Mouse (Mus musculus) induced T-regulatory cell, adult 2 months (primary cell): ENCODE results near the gene Map3k12.

ENCODE experiments used
- DNase-seq: peaks from one replicate; pipeline ENCODE4 v3.0.0-alpha.2; 2012; ENCODE audit warnings: low read depth

The Map3k12 gene

DNA sequence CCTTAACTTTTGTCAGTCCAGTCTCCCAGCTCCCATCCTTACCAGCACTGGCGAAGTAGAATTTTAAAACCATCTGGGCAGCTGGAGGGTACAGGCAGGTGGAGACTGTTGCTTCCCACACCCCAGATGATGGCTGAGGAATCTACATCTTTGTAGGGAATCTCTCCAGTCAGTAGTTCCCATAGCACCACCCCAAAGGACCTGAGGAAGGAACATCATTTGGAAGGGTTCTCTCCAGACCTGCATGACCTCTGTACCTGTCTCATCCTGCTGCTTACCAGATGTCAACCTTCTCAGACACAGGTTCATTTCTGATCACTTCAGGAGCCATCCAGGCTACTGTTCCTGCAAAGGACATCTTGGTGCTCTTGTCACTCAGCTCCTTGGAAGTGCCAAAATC is 13.4 kb downstream of the Map3k12 start, which contains the start of gene Gm10337:
Gm10337 (plus strand) TSS at position 276 of the 400 bp plus-strand sequence.
- DNase-seq: no peak

DNA sequence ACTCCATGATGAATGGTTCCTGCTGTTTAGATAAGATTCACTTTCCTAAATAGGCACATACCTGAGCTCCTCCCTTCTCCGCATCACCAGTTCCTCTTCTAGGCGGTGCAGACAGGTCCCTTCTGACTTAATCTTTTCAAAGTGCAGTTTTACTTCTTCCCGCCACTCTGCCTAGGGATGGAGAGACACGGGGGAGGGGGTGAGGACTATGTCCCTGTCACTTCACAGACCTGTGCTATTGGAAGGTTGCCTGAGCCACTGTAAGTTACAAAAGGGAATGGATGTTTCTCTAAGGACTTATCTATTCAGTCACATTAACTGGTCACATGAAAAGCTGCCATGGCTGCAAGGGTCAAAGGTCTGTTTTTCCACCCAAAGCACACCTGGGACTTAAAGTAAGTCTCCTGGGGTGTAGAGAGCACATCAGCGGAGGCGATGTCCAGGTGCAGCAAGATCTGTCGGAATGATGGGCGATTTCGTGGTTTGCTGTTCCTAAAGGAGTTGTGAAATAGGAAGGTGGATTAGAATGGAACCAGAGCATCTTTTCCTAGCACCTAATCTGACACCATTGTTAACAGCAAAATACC is 14.5 kb downstream of the Map3k12 start:
- no peak for DNase-seq

DNA sequence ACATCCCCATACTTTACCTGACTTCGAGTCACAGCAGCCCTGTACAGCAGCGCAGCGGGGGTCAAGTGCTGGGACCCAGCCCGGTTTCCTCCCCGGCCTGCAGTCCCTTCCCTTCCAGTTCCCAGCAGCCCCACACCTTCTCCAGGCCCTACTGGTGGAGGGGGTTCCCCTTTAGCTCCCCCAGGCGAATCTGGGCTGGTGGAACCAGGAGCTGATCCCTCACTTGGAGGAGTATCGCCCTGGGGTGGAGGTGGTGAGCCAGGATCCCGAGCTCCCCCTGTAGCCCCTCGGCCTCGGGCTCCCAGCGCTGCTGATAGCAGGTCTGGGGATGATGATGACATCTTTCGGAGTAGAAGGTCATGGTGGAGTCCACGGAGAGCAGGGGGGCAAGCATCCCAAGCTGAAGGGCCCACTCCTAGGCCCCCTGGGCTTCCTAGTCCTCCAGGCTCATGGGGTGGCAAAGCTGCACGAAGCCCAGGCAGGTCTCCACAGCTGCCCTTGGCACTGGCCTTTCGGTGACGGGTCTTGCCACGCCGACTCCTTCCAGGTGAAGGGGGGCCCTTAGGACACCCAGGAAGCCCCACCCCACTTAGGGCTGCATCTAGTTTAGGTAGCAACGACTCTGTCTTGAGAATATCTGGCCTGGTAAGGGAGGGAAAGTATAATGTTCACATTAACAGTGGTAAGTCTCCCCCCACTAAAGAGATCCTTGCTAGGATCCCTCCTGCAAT is 15.6 kb downstream of the Map3k12 start:
- DNase-seq: no peak

DNA sequence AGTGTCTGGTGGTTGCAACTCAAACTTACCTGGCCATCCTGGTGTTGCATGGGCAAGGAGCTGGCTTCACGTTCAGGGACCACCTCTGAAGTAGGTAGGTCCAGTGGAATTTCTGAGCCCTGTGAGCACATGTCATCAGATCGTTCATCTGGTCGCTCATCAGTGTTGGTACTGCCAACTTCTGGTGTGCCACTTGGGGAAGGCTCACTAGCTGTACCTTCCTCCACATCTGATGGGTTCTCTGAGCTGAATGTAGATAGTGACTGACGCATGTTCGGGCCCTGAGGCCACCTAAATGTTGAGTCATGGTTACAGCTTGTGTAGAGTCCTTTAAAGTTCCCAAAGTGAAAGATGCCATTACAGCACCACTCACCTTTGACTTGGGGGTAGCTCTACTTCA is 16.4 kb downstream of the Map3k12 start:
- no peak for DNase-seq

DNA sequence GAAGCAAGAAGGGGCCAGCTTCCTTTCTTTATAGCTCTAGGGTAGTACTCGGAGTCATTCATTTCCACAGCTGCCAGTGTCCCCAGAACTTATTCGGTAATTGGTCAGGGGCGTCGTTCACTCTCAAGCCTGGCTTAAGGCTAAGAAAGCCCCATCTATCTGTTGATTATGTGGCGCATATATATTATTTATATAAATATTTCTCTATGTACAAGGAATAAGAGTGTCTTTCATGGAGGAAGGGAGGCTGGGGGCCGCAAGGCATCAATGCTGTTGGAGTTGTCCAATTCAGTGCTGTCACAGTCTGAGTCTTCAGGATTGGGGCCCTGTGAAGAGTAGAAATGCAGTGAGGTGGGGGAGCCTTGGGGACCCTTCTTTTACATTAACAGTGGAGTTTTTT is 17.0 kb downstream of the Map3k12 start:
- no peak for DNase-seq

DNA sequence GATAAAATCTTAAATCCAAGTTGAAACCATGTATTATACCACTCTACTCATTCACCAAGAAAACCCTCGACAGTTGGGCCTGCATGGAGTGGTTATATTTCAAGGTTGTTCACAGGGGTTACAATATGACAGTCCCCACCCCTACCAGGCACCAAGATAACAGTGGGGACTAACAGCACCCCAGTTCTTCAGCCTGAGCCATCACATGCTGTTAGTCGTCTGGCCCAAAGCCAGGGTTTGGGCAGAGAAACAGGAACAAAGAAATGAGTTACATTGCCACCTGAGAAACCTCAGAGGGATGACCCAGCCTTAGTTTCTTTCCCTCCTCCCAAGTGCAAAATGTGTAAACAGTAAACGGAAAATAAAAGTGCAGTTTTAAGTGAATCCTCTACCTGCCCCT is 17.5 kb downstream of the Map3k12 start:
- no peak for DNase-seq

DNA sequence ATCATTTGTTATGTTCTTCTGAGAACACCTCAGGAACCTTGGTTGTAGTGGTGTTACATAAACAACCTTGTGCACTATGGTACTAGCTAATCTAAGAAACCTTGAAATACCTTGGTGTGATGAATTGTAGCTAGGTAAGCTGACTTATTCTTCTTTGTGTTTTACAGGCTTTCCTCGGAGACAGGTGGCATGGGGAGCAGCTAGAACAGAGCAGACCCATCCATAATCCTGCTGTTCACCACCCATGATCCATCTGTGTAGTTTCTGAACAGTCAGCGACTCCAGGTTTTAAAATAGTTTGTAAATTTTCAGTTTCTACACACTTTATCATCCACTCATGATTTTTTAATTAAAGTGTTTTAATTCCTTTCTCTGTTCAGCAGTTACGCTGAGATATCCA is 18.5 kb downstream of the Map3k12 start:
- no peak for DNase-seq

DNA sequence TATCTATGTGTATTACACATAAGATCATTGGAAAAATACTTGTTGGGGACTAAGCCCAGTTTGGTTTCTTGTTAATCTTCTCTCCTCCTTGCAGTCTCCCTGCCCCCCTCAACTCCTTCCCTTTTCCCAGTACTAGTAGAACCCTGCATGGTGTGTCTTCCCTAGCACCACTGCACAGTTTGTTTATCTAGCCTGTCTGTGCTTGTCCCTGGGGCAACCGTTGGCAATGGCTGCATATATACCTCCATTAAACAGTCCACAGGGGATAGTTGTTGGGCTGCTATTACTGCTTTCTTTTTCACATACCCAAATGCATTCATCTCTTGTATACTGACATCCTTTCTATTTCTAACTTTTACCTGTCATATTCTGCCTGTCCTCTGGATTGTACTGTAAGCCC is 29.2 kb downstream of the Map3k12 start:
- no peak for DNase-seq

DNA sequence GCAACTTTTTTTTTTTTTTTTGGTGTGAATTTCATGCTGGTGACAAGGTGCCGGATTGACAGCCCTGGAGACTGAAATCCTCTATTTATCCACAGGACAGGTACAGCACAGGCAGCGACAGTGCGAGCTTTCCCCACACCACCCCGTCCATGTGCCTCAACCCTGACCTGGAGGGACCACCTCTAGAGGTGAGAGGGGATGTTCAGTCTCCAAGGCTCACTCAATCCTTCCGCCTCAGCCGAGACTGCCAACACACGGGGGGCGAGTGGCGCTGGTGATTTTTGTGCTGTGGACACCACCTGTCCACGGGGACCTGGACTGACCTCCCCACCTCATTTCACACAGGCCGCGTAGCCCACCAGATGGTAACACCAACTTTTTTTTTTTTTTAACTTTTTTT is 31.0 kb downstream of the Map3k12 start:
- no peak for DNase-seq

DNA sequence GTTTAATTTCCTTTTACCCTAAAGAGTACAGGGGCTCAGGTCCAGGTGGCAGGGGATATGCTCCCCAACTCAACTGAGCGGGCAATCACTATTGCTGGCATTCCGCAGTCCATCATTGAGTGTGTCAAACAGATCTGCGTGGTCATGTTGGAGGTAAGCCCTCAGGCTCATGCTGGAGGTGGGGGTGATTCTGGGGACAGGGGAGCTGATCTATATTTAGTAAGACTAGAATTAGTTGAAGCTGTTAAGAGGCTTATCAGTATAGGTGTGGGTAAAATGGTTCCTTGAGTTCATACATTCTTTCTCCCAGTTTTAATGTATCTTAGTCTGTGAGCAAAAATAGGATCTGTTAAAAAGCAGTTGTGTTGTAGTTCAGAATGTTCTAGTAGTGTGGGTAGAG is 33.7 kb downstream of the Map3k12 start:
- DNase-seq: no peak

DNA sequence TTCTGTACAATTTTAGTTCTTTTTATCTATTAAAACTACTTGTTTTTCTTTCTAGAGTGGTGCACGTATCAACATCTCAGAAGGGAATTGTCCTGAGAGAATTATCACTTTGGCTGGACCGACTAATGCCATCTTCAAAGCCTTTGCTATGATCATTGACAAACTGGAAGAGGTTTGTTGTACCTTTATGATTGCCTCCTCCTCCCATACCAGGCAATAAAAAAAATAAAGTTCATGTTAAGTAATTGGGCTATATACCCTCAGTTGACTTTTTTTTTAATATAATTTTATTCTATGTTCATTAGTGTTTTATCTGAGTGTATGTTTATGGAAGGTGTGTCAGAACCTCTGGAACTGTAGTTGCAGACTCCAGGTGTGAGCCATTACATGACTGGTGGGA is 42.3 kb downstream of the Map3k12 start:
- DNase-seq: no peak

DNA sequence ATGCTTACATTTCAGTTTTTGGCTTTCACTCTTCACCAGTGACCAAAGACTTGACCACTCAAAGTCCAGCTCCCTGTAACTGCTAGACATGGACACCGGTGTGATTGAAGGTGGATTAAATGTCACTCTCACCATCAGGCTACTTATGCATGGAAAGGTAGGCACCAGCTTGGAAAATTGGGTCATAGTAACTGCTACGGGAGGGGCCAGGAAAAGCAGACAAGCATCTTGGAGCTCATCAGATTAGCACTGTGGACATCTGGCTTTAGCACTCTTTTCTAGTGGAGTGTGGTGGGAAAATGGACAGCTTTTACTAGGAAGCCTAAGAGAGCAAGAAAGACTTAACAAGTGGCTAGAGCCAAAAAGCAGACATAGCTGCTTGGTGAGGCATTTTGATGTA is 43.6 kb downstream of the Map3k12 start:
- no peak for DNase-seq

DNA sequence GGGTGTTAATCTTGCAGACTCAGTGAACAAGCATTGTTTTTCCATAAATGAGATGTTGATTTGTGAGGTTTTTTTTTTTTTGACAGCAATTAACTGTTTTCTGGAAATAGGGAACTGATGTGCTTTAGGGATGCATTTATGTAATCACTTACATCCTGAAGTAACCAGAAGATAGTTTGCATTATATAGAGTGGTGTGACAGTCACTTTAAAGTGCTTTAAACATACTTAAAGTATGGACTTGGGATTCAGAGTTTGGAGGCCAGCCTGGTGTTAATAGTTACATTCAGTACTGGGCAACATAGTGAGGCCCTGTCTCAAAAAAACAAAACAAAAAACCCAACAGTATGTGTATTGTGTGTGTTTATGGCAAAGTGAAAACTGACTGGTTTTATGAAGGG is 45.1 kb downstream of the Map3k12 start:
- DNase-seq: no peak

DNA sequence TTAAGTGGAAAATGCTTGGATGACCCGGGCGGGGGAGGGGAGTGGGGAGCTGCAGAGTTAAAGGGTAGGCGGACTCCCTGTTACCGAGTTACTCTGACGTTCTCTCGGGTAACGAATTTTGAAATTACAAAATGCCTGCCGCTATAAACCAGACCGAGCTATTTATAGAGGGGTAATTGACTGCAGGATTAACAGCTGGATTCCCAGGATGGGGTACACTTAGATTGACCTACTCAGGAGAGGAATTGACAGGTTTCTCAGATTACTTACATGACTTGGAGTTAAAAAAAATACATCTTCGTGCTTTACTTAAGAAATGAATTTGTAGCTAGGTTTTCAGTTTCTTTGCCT is 45.6 kb downstream of the Map3k12 start:
- DNase-seq: no peak

DNA sequence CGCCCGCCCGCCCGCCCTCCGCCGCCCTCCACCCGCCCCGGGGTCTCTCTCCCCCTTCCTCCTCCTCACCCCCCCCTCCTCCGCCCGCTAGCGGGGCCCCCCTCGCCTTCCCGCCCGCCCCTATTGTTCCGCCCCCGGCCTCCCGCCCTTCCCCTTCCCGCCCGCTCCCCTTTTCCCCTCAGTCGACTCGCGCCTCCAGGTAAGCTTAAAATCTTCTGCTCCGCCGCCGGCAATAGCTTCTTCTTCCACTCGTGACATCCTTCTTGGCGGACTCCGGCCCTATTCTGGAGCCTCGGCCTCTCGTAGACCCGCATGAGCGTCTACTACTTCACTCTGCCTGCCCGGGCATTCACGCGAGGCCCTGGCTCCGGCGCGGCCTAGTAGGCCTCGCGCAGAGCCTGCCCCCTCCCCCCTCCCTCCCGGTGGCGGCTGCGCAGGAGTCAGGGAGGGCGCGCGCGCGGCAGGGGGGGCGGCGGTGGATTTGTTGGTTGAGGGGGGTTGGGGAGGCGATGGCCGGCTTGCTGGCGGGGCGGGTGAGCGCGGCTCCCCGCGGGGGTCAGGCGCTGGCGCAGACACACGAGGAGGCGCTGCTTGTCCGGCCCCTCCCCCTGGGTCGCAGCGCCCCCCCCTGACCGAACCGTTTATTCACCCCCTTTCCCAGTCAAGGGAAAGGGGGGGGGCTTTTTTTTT is 46.1 kb downstream of the Map3k12 start:
- peak; percentile 89 for DNase-seq

DNA sequence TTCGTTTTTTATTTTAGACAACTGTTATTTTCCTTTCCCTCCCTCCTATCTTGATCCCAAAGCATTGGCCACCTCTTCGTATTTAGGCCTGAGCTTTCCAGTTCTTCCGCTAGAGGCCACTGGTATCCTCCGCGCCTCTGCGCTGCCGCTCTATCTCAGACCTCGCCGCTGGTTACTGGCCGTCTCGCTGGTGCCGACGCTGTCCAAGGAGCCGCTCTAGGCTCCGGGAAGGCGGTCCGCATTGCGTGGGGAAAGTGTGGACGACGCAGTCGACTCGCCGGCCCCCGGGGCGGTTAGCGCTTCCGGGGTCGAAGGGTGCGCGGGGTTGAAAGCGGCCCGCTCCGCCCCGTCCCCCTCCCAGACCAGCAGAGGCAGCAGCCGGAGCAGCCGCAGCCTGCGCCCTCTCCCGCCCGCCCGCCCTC is 46.7 kb downstream of the Map3k12 start, which contains the start of gene Pcbp2:
Pcbp2 (plus strand) TSS at position 357 of the 422 bp plus-strand sequence.
- DNase-seq: peak; percentile 96

DNA sequence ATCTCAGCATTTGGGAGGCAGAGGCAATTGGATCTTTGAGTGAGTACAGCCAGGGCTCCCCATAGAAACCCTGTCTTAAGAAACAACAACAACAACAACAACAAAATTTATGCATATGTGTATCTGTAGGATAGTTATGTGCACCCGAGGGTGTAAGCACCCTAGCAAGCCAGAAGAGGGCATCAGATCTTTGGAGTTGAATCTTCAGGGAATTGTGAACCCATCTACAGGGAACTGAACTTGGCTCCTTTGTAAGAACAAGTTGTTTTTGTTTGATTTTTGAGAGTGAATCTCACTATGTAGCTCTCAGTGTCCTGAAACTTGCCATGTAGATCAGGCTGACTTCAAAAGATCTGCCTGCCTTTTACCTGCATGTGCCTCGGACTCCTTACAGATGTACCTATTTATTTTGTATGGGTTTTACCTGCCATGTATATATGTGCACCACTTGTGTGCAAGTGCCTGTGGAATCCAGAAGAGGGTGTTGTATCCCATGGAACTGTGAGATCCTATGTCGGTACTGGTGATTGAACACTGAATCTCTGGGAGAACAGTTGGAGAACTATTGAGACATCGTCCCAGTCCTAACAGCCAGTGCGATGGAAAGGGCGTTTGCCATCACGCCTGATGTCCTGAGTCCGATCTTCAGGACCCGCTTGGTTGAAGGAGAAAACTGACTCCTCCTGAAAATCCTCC is 48.0 kb downstream of the Map3k12 start:
- DNase-seq: no peak

DNA sequence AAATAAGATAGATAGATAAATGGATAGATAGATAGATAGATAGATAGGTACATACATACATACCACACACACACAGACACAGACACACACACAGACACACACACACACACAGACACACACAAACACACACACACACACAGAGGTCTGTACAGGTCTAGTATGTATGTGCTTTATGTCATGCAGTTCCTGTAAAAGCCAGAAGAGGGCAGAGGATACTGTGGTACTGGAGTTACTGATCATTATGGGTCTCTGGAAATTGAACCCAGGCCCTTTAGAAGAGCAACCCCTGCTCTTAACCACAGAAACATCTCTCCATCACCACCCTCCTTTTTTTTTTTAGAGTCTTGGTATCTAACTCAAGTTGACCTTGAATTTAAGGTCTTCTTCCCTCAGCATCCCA is 53.2 kb downstream of the Map3k12 start:
- peak; percentile 76 for DNase-seq

DNA sequence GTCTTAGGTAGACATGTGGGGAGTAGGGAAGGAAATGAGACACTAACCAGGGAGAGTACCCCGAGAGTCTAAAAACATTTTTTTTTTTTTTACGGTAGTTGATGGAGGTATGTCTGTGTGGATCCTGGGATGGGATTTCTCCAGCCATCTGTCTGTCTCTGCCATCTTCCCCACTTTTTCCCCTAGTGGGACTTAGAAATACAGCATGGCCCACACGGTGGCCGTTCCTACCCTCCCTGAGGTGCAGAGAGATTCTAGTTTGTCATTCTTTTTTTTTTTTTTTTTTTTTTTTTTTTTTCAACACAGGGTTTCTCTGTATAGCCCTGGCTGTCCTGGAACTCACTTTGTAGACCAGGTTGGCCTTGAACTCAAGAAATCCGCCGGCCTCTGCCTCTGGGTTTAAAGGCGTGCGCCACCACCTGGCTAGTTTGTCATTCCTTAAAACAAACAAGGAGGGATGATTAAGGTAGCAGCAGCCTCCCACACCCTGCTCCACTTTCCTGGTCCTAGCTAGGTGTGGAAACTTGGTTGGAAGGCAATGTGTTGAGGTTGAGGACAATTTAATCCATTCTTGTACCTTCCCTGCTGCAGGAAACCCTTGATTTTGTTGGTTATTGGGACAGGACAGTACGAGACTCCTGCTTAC is 55.3 kb downstream of the Map3k12 start:
- DNase-seq: no peak

DNA sequence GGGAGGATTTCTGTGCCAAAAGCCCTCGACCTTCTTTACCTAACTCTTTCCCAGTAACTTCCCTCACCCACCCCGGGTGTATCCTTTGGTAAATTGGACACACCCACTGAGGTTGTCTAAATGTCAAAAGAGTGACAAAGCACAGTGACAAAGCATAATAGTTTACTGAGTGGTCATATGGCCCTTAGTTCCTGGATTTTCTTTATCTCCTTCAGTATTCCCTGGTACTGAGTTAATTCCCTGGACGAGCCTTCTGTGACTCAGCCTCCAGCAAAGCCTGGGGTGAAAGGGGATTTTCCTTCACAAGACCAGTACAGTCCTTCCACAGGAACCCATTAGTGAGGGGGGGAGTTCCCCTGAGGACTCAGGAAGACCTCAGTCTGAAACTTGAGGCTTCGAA is 55.9 kb downstream of the Map3k12 start:
- peak; percentile 55 for DNase-seq

DNA sequence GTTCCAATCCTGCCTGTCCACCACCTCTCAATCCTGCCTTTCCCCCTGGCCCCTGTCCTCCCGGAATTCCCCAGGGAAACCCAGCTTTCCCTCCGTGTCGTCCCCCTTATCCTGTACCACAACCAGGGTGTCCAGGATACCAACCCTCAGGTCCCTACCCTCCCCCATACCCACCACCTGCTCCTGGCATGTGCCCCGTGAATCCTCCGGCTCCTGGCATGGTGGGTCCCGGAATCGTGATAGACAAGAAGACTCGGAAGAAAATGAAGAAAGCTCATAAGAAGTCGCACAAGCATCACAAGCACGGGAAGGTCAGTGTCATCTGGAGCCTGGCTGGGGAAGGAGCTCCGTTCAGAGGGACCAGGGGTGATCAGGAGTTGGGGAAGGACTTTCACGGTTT is 56.5 kb downstream of the Map3k12 start:
- no peak for DNase-seq

DNA sequence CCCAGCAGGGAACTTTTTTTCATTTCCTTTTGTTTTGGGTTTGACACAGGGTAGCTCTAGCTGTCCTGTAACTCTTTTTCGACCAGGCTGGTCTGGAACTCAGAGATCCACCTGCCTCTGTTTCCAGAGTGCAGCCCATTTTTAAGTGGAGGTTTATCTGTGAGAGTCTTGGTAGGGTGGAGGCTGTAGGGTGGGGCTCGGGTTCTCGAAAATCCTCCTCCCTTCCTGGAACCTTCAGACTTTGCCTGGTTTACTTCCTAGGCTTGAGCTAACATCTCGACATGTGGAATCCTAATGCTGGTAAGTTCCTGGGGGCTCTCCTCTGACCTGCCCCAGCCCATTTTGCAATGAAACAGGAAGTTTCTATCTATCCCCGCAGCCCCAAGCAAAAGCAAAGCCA is 57.0 kb downstream of the Map3k12 start:
- DNase-seq: peak; percentile 53
